Mouse (Mus musculus) frontal cortex, adult 2 months (tissue): ENCODE measurements at regions not wholly inside any gene's neighbourhood (a gene's known extent, or its start where the extent isn't known, plus 50 kb on each side); places are given as distances from the start of the nearest gene placed in this dataset.
"Not testable (repeated sequence)": the region's sequence is repeated elsewhere in the genome, so short reads cannot be mapped to it uniquely, and the experiment has no call there.

Source experiments
- DNase-seq, 2 experiments: peaks; one replicate each; pipeline ENCODE4 v3.0.0; 2022; ENCODE audit warnings: low spot score in 1 of 2; ENCODE audit errors: extremely low spot score in 1 of 2

- DNase-seq, result peak in 1 of 2 experiments; percentile 55
These were observed 94.5 kb upstream of the Zfp706 start for GRCm38 (mm10) chr15:37102035-37102555.

GRCm38 (mm10) chr15:37101419-37101818 is 93.8 kb upstream of the Zfp706 start:
- DNase-seq, result no peak

GRCm38 (mm10) chr15:37100767-37101288 is 93.3 kb upstream of the Zfp706 start:
- DNase-seq, result no peak

- DNase-seq, result peak in 1 of 2 experiments; percentile 68
These were observed 92.6 kb upstream of the Zfp706 start for GRCm38 (mm10) chr15:37099927-37100766.

GRCm38 (mm10) chr15:37099176-37099575 is 91.6 kb upstream of the Zfp706 start:
- no peak for DNase-seq

GRCm38 (mm10) chr15:37097426-37097825 is 89.9 kb upstream of the Zfp706 start:
- no peak for DNase-seq

- DNase-seq, result not testable (repeated sequence)
These were observed 83.6 kb upstream of the Zfp706 start for GRCm38 (mm10) chr15:37091171-37091570.

GRCm38 (mm10) chr15:37083726-37084125 is 76.2 kb upstream of the Zfp706 start:
- DNase-seq, result no peak

GRCm38 (mm10) chr15:37081836-37082235 is 74.3 kb upstream of the Zfp706 start:
- DNase-seq, result no peak

GRCm38 (mm10) chr15:37080931-37081330 is 73.4 kb upstream of the Zfp706 start:
- no peak for DNase-seq

- no peak for DNase-seq
These were observed 72.8 kb upstream of the Zfp706 start for GRCm38 (mm10) chr15:37080395-37080794.

GRCm38 (mm10) chr15:37074207-37074606 is 66.6 kb upstream of the Zfp706 start:
- not testable (repeated sequence) for DNase-seq

- DNase-seq, result no peak
These were observed 64.8 kb upstream of the Zfp706 start for GRCm38 (mm10) chr15:37072202-37072862.

- no peak for DNase-seq
These were observed 62.6 kb upstream of the Zfp706 start for GRCm38 (mm10) chr15:37070188-37070587.

GRCm38 (mm10) chr15:37067326-37067725 is 59.8 kb upstream of the Zfp706 start:
- no peak for DNase-seq

- no peak for DNase-seq
These were observed 58.5 kb upstream of the Zfp706 start for GRCm38 (mm10) chr15:37065926-37066550.

- peak in 1 of 2 experiments; percentile 45 for DNase-seq
These were observed 57.8 kb upstream of the Zfp706 start for GRCm38 (mm10) chr15:37065408-37065807.

GRCm38 (mm10) chr15:37063781-37064383 is 56.3 kb upstream of the Zfp706 start:
- no peak for DNase-seq

- DNase-seq, result peak; percentile 38 to 53
These were observed 55.0 kb upstream of the Zfp706 start for GRCm38 (mm10) chr15:37062585-37062984.

- no peak for DNase-seq
These were observed 53.9 kb upstream of the Zfp706 start for GRCm38 (mm10) chr15:37061501-37061900.
